Mouse (Mus musculus): Measurements from ENCODE around the gene Ube3b. TPM values are rescaled to one million over a fixed set of nuclear protein-coding genes. Genes with fewer than 3 reads are reported as not detected.

Gene Ube3b
- polyA plus RNA-seq, 1 experiment from 2014 or later = 35.9 TPM

- peaks cover under 1% of the 10 kb centered on the region; the same call in 1 of the 2 replicates for H3K36me3 ChIP-seq (ENCODE audit: control insufficient read depth, insufficient read depth, low read length)
- ATAC-seq = no peak
These were observed 46.3 kb downstream of the Ube3b start for GRCm38 (mm10) chr5:114426732-114427131.

GRCm38 (mm10) chr5:114428621-114429020 is 48.2 kb downstream of the Ube3b start:
- Histone ChIP-seq H3K27me3 (replicated peaks; ENCODE audit: control insufficient read depth, insufficient read depth, low read length) (no peaks in the 10 kb centered on the region), H3K9ac (ENCODE audit: low read length) (no peak overlapping the region), H3K4me2 (ENCODE audit: low read length) (no peak overlapping the region), H3K4me1 (ENCODE audit: control insufficient read depth, insufficient read depth, low read length) (peaks cover 3% of the 10 kb centered on the region; the same call in 1 of the 2 replicates), H3K9me3 (replicated peaks; ENCODE audit: control insufficient read depth, low read length) (no peaks in the 10 kb centered on the region), H3K36me3 (ENCODE audit: control insufficient read depth, insufficient read depth, low read length) (no peaks in the 10 kb centered on the region), H3K27ac (ENCODE audit: low read depth, low read length) (no peak overlapping the region), H3K4me3 (ENCODE audit: low read depth, low read length) (no peak overlapping the region)
- no peak for ATAC-seq
- WGBS = 81% methylated on average over 18 of the region's 18 CpGs
- DNase-seq (ENCODE audit: low spot score) = no peak

More at GRCm38 (mm10) chr5:114426732-114427131, 46.3 kb downstream of the Ube3b start:
- Histone ChIP-seq H3K9ac (ENCODE audit: low read length) (no peak overlapping the region), H3K4me2 (ENCODE audit: low read length) (no peak overlapping the region), H3K4me1 (ENCODE audit: control insufficient read depth, insufficient read depth, low read length) (peaks cover 3% of the 10 kb centered on the region; the same call in 1 of the 2 replicates), H3K4me3 (ENCODE audit: low read depth, low read length) (no peak overlapping the region), H3K27me3 (replicated peaks; ENCODE audit: control insufficient read depth, insufficient read depth, low read length) (no peaks in the 10 kb centered on the region), H3K27ac (ENCODE audit: low read depth, low read length) (0 out of 2 replicates have a peak overlapping the region, but pooled peaks have one; percentile 2), H3K9me3 (replicated peaks; ENCODE audit: control insufficient read depth, low read length) (no peaks in the 10 kb centered on the region)
- DNase-seq (ENCODE audit: low spot score) = no peak
- 65% methylated on average over 6 of the region's 6 CpGs for WGBS

- ATAC-seq = no peak
- DNase-seq (ENCODE audit: low spot score) = no peak
- no peak overlapping the region for H3K9ac ChIP-seq (ENCODE audit: low read length)
- H3K4me1 ChIP-seq (ENCODE audit: control insufficient read depth, insufficient read depth, low read length) = no peaks in the 10 kb centered on the region; the same call in 1 of the 2 replicates
- WGBS = 86% methylated on average over 7 of the region's 7 CpGs
- no peaks in the 10 kb centered on the region for H3K27me3 ChIP-seq (replicated peaks; ENCODE audit: control insufficient read depth, insufficient read depth, low read length)
- no peaks in the 10 kb centered on the region for H3K36me3 ChIP-seq (ENCODE audit: control insufficient read depth, insufficient read depth, low read length)
- no peak overlapping the region for H3K27ac ChIP-seq (ENCODE audit: low read depth, low read length)
- H3K4me2 ChIP-seq (ENCODE audit: low read length) = no peak overlapping the region
- H3K4me3 ChIP-seq (ENCODE audit: low read depth, low read length) = no peak overlapping the region
- no peaks in the 10 kb centered on the region for H3K9me3 ChIP-seq (replicated peaks; ENCODE audit: control insufficient read depth, low read length)
These were observed 49.4 kb downstream of the Ube3b start for GRCm38 (mm10) chr5:114429781-114430180.

- H3K36me3 ChIP-seq (ENCODE audit: control insufficient read depth, insufficient read depth, low read length) = peaks cover 17% of the 10 kb centered on the region
- no peaks in the 10 kb centered on the region for H3K4me1 ChIP-seq (ENCODE audit: control insufficient read depth, insufficient read depth, low read length)
- no peak overlapping the region for H3K27ac ChIP-seq (ENCODE audit: low read depth, low read length)
- no peak overlapping the region for H3K4me3 ChIP-seq (ENCODE audit: low read depth, low read length)
- no peak for DNase-seq (ENCODE audit: low spot score)
- no peaks in the 10 kb centered on the region for H3K9me3 ChIP-seq (replicated peaks; ENCODE audit: control insufficient read depth, low read length)
- WGBS = 88% methylated on average over 8 of the region's 8 CpGs
- ATAC-seq = no peak
- H3K27me3 ChIP-seq (replicated peaks; ENCODE audit: control insufficient read depth, insufficient read depth, low read length) = no peaks in the 10 kb centered on the region
- no peak overlapping the region for H3K4me2 ChIP-seq (ENCODE audit: low read length)
- H3K9ac ChIP-seq (ENCODE audit: low read length) = no peak overlapping the region
These were observed 54.0 kb downstream of the Ube3b start for GRCm38 (mm10) chr5:114434359-114434758.

DNA sequence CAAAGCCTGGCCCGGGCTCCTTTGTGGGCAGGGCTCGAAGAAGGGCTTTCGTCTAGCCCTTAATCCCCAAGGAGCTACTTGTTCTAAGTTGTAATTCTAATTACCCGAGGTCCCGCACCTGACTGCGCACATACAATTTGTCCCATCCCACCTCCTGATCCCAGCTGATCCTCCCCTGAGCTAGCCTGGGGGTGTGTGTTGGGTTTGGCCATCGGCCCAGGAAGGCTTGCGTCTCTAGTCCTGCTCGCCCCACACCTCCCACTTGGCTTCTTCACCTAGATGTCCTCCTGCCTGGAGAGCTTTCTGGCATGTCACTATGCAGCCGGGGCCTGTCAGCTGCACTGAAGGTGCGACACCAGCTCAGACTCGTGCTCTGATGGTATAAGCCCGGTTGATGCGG is 55.2 kb downstream of the Ube3b start:
- no peaks in the 10 kb centered on the region for H3K4me1 ChIP-seq (ENCODE audit: control insufficient read depth, insufficient read depth, low read length)
- no peak for ATAC-seq
- WGBS = 85% methylated on average over 14 of the region's 14 CpGs

DNA sequence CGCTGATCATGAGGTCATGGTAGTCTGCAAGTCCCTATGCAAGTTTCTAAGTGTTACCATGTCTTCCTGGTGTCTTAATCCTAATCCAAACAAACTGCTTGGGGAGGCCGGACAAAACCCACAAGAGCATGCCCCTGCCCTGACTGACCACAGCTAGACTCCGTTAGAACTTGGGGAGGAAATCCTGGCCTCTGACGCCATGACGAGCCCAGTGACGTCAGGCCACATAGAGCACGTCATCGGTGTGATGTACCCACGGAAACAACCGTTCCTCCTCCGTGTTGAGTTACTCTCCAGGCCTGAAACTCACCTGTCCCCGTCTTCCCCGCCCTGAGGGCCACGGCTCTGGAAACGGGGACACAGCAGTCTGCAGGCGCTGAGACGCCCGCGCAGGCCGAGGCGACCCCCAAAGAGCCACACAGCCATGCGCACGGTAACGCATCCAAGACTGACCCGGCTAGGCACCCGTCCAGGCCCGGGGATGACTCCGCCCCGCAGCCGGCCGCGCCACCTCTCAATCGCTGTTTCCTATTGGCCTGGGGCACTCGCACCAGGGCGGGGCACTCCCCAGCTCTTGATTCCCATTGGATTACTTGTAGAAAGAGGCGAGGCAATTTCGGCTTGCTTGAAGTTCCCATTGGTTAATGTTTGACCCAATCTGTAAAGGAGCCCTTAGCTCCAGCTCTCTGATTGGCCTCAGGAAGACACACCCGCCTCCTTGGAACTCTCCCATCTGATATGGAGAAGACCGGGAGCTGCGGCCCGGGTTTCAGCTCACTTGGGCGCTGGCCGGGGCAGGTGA is 63.4 kb downstream of the Ube3b start, which contains the start of the genes Mmab and Mvk:
Mmab (minus strand) TSS at position 495 of the 802 bp plus-strand sequence.
Mvk (plus strand) TSS at position 704 of the 802 bp plus-strand sequence.
- WGBS = 3% methylated on average over 43 of the region's 43 CpGs
- Histone ChIP-seq H3K36me3 (ENCODE audit: control insufficient read depth, insufficient read depth, low read length) (peaks cover 13% of the 10 kb centered on the region; the same call in 1 of the 2 replicates), H3K27me3 (replicated peaks; ENCODE audit: control insufficient read depth, insufficient read depth, low read length) (no peaks in the 10 kb centered on the region)

More for the DNA sequence above, 55.2 kb downstream of the Ube3b start:
- H3K27me3 ChIP-seq (replicated peaks; ENCODE audit: control insufficient read depth, insufficient read depth, low read length) = no peaks in the 10 kb centered on the region
- H3K4me2 ChIP-seq (ENCODE audit: low read length) = no peak overlapping the region
- H3K9ac ChIP-seq (ENCODE audit: low read length) = no peak overlapping the region
- no peak overlapping the region for H3K4me3 ChIP-seq (ENCODE audit: low read depth, low read length)
- peaks cover 17% of the 10 kb centered on the region for H3K36me3 ChIP-seq (ENCODE audit: control insufficient read depth, insufficient read depth, low read length)
- no peak for DNase-seq (ENCODE audit: low spot score)
- no peak overlapping the region for H3K27ac ChIP-seq (ENCODE audit: low read depth, low read length)
- no peaks in the 10 kb centered on the region for H3K9me3 ChIP-seq (replicated peaks; ENCODE audit: control insufficient read depth, low read length)

GRCm38 (mm10) chr5:114444368-114444692 is 63.9 kb downstream of the Ube3b start:
- peaks cover 13% of the 10 kb centered on the region; the same call in 1 of the 2 replicates for H3K36me3 ChIP-seq (ENCODE audit: control insufficient read depth, insufficient read depth, low read length)
- WGBS = 0% methylated on average over 21 of the region's 21 CpGs
- peaks cover 7% of the 10 kb centered on the region for H3K4me1 ChIP-seq (ENCODE audit: control insufficient read depth, insufficient read depth, low read length)
- peak overlapping the region; percentile 86 for H3K4me2 ChIP-seq (ENCODE audit: low read length)
- peak overlapping the region; percentile 75 for H3K9ac ChIP-seq (ENCODE audit: low read length)
- H3K27ac ChIP-seq (ENCODE audit: low read depth, low read length) = no peak overlapping the region
- no peaks in the 10 kb centered on the region for H3K27me3 ChIP-seq (replicated peaks; ENCODE audit: control insufficient read depth, insufficient read depth, low read length)
- peak overlapping the region; percentile 68 for H3K4me3 ChIP-seq (ENCODE audit: low read depth, low read length)
- ATAC-seq = no peak; the same call in 1 of the 2 replicates
- H3K9me3 ChIP-seq (replicated peaks; ENCODE audit: control insufficient read depth, low read length) = no peaks in the 10 kb centered on the region
- DNase-seq (ENCODE audit: low spot score) = no peak

More for the DNA sequence above, 63.4 kb downstream of the Ube3b start, which contains the start of the genes Mmab and Mvk:
- DNase-seq (ENCODE audit: low spot score) = peak; percentile 100
- H3K4me3 ChIP-seq (ENCODE audit: low read depth, low read length) = peak within 1 kb of the TSS; percentile 68
- no peaks in the 10 kb centered on the region for H3K9me3 ChIP-seq (replicated peaks; ENCODE audit: control insufficient read depth, low read length)
- peak within 1 kb of the TSS; percentile 86 for H3K4me2 ChIP-seq (ENCODE audit: low read length)
- peaks cover 7% of the 10 kb centered on the region for H3K4me1 ChIP-seq (ENCODE audit: control insufficient read depth, insufficient read depth, low read length)
- H3K27ac ChIP-seq (ENCODE audit: low read depth, low read length) = peak within 1 kb of the TSS; percentile 49; the same call in 1 of the 2 replicates
- peak within 1 kb of the TSS; percentile 75 for H3K9ac ChIP-seq (ENCODE audit: low read length)
- peak; percentile 99 for ATAC-seq

DNA sequence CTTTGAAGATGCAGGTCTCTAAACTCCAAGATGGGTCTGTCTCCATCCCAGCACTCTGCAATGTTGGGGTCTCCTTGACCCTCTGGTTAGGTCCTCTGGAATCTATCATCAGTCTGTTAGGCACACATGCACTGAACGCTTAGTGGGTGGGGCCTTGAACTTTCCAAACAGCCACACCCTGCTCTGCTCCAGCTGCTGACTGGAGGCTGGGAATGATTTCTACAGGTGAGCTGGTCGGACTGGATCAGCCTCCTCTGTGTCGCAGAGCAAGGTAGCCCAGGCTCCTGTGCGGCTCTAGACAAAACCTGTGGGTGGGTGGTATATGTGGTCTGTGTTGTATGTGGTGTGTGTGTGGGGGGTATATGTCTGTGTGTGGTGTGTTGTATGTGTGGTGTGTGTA is 68.6 kb downstream of the Ube3b start:
- Histone ChIP-seq H3K4me2 (ENCODE audit: low read length) (no peak overlapping the region), H3K27ac (ENCODE audit: low read depth, low read length) (no peak overlapping the region), H3K36me3 (ENCODE audit: control insufficient read depth, insufficient read depth, low read length) (peaks cover 48% of the 10 kb centered on the region), H3K9me3 (replicated peaks; ENCODE audit: control insufficient read depth, low read length) (no peaks in the 10 kb centered on the region), H3K27me3 (replicated peaks; ENCODE audit: control insufficient read depth, insufficient read depth, low read length) (no peaks in the 10 kb centered on the region), H3K4me1 (ENCODE audit: control insufficient read depth, insufficient read depth, low read length) (peaks cover 7% of the 10 kb centered on the region), H3K4me3 (ENCODE audit: low read depth, low read length) (no peak overlapping the region), H3K9ac (ENCODE audit: low read length) (no peak overlapping the region)
- DNase-seq (ENCODE audit: low spot score) (no peak), ATAC-seq (no peak)
- 89% methylated on average over 4 of the region's 4 CpGs for WGBS

GRCm38 (mm10) chr5:114456287-114456686 is 75.9 kb downstream of the Ube3b start:
- peaks cover 25% of the 10 kb centered on the region for H3K36me3 ChIP-seq (ENCODE audit: control insufficient read depth, insufficient read depth, low read length)
- no peak overlapping the region for H3K4me2 ChIP-seq (ENCODE audit: low read length)
- WGBS = 81% methylated on average over 9 of the region's 9 CpGs
- no peak for DNase-seq (ENCODE audit: low spot score)
- no peaks in the 10 kb centered on the region for H3K9me3 ChIP-seq (replicated peaks; ENCODE audit: control insufficient read depth, low read length)
- no peaks in the 10 kb centered on the region for H3K4me1 ChIP-seq (ENCODE audit: control insufficient read depth, insufficient read depth, low read length)
- no peak overlapping the region for H3K9ac ChIP-seq (ENCODE audit: low read length)
- H3K27ac ChIP-seq (ENCODE audit: low read depth, low read length) = no peak overlapping the region
- H3K27me3 ChIP-seq (replicated peaks; ENCODE audit: control insufficient read depth, insufficient read depth, low read length) = no peaks in the 10 kb centered on the region
- no peak for ATAC-seq
- H3K4me3 ChIP-seq (ENCODE audit: low read depth, low read length) = no peak overlapping the region
